ENCODE assay signal across 21 mouse cellular contexts in the genomic region with DNA sequence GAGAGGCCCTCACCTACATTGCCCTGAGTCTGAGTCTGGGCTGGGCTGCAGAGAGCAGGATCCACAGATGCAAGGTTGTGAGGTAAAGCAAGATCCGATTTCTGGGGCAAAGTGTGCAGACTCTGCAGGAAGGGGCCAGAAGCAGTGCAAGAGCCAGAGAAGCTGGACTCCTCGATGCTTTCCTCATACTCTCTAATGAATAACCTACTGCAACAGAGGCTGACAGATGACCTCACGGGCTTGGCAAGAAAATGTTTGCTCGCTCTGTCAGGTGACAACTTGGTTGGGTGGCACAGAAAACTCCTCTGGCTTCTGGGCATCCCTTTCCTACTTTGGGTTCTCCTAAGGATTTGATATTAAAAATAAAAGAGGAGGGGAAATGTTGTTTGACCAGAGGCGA. TPM values are rescaled to one million over a fixed set of nuclear protein-coding genes. Genes with fewer than 3 reads are reported as not detected.
DNase-seq lines count a peak whose midpoint lies in the region; ATAC-seq and TF ChIP-seq lines count a peak whose summit lies in the region.
"Had no signal": no experiment of that assay in that cellular context is flagged by ENCODE, and none has a peak within 500 bp of the region (broad histone marks: within the 10 kb centered on the region; RNA-seq: fewer than 3 reads in every experiment).

No protein-coding gene starts in this region.

- WGBS in kidney, adult 2 months = 48% methylated on average over 5 of the region's 5 CpGs
- 58% methylated on average over 5 of the region's 5 CpGs for WGBS in kidney, embryonic 16.5 days
- WGBS in liver, postnatal 0 days (ENCODE audit: insufficient replicate concordance) = 44% methylated on average over 5 of the region's 5 CpGs
- WGBS in liver, embryonic 12.5 days (ENCODE audit: insufficient replicate concordance) = 60% methylated on average over 5 of the region's 5 CpGs

- H3K36me3 ChIP-seq in kidney, adult 2 months (ENCODE audit: control insufficient read depth, insufficient read depth, low read length) = no peaks in the 10 kb centered on the region
- no peaks in the 10 kb centered on the region for H3K36me3 ChIP-seq in kidney, embryonic 16.5 days (ENCODE audit: insufficient read depth, low read length)
- H3K36me3 ChIP-seq in liver, postnatal 0 days (replicated peaks; ENCODE audit: insufficient read depth, low read length) = no peaks in the 10 kb centered on the region
- no peaks in the 10 kb centered on the region for H3K36me3 ChIP-seq in liver, embryonic 12.5 days
- H3K36me3 ChIP-seq: embryonic facial prominence, embryonic 12.5 days; hindbrain, embryonic 15.5 days; intestine, embryonic 15.5 days; neural tube, embryonic 15.5 days had no signal

- H3K9ac ChIP-seq in kidney, embryonic 16.5 days (replicated peaks; ENCODE audit: low read length) = no peak overlapping the region
- H3K9ac ChIP-seq in liver, postnatal 0 days (replicated peaks) = 0 out of 2 replicates have a peak overlapping the region, but pooled peaks have one; percentile 16
- no peak overlapping the region for H3K9ac ChIP-seq in liver, embryonic 12.5 days
- H3K9ac ChIP-seq: embryonic facial prominence, embryonic 12.5 days; forebrain, postnatal 0 days; hindbrain, embryonic 15.5 days; intestine, embryonic 15.5 days; neural tube, embryonic 15.5 days had no signal

- no peak overlapping the region for H3K4me2 ChIP-seq in kidney, embryonic 16.5 days (replicated peaks; ENCODE audit: low read depth, low read length)
- no peak overlapping the region for H3K4me2 ChIP-seq in liver, postnatal 0 days (ENCODE audit: low read depth, low read length)
- no peak overlapping the region for H3K4me2 ChIP-seq in liver, embryonic 12.5 days
- H3K4me2 ChIP-seq: embryonic facial prominence, embryonic 12.5 days; hindbrain, embryonic 15.5 days; intestine, embryonic 15.5 days; midbrain, embryonic 11.5 days; neural tube, embryonic 15.5 days had no signal

- no peak for TF ChIP-seq POLR2A in kidney, adult 2 months (IDR thresholded peaks at IDR 0.05; ENCODE audit: low read depth, low read length)

- H3K4me3 ChIP-seq in kidney, adult 2 months (ENCODE audit: insufficient read depth, low read depth, low read length) = no peak overlapping the region
- H3K4me3 ChIP-seq in kidney, embryonic 16.5 days (ENCODE audit: low read length) = no peak overlapping the region
- no peak overlapping the region for H3K4me3 ChIP-seq in liver, postnatal 0 days (ENCODE audit: low read depth, low read length)
- H3K4me3 ChIP-seq in liver, embryonic 12.5 days = no peak overlapping the region
- H3K4me3 ChIP-seq: embryonic facial prominence, embryonic 12.5 days; hindbrain, embryonic 15.5 days; intestine, embryonic 15.5 days; left cerebral cortex, adult 2 months; neural tube, embryonic 15.5 days had no signal

- H3K27ac ChIP-seq in kidney, adult 2 months (ENCODE audit: insufficient read depth, low read depth, low read length) = no peak overlapping the region
- H3K27ac ChIP-seq in kidney, embryonic 16.5 days (ENCODE audit: low read length) = no peak overlapping the region
- H3K27ac ChIP-seq in liver, postnatal 0 days (ENCODE audit: low read depth) = no peak overlapping the region
- no peak overlapping the region for H3K27ac ChIP-seq in liver, embryonic 12.5 days
- H3K27ac ChIP-seq: embryonic facial prominence, embryonic 12.5 days; hindbrain, embryonic 15.5 days; intestine, embryonic 15.5 days; neural tube, embryonic 15.5 days had no signal

- TF ChIP-seq EP300 in liver, postnatal 0 days (IDR thresholded peaks at IDR 0.05; ENCODE audit: low read depth) = no peak

- no peak for ATAC-seq in kidney, embryonic 16.5 days (ENCODE audit: low FRiP score, low TSS enrichment)
- ATAC-seq in liver, postnatal 0 days = peak; percentile 83
- no peak for ATAC-seq in liver, embryonic 12.5 days
- ATAC-seq: CD4-positive, CD25-positive, alpha-beta regulatory T cell, adult 4 months; forebrain, postnatal 0 days; intestine, embryonic 15.5 days had no signal

- no peaks in the 10 kb centered on the region for H3K4me1 ChIP-seq in kidney, adult 2 months (ENCODE audit: control insufficient read depth, insufficient read depth, low read length)
- peaks cover 14% of the 10 kb centered on the region for H3K4me1 ChIP-seq in kidney, embryonic 16.5 days (ENCODE audit: insufficient read depth, low read length)
- peaks cover 30% of the 10 kb centered on the region for H3K4me1 ChIP-seq in liver, postnatal 0 days (ENCODE audit: insufficient read depth)
- H3K4me1 ChIP-seq in liver, embryonic 12.5 days = peaks cover 10% of the 10 kb centered on the region
- H3K4me1 ChIP-seq: neural tube, embryonic 15.5 days had no signal

- DNase-seq in adrenal gland, postnatal 14 days = peak; percentile 55
- no peak for DNase-seq in adrenal gland, postnatal 4 days (ENCODE audit: low spot score in 2 of 2)
- DNase-seq in kidney, adult 2 months = peak; percentile 46
- DNase-seq in liver, postnatal 0 days = peak; percentile 52
- no peak for DNase-seq in cerebellum, postnatal 10 days
- DNase-seq: cerebellum, adult 18-20 months; cerebellum, postnatal 25 days; forebrain, postnatal 0 days; gastrocnemius, postnatal 14 days; heart, adult 18-20 months; lung, postnatal 14 days; right cerebral cortex, adult 18-20 months had no signal

- H3K27me3 ChIP-seq in kidney, adult 2 months (replicated peaks; ENCODE audit: control insufficient read depth, insufficient read depth, low read length) = no peaks in the 10 kb centered on the region
- no peaks in the 10 kb centered on the region for H3K27me3 ChIP-seq in kidney, embryonic 16.5 days (ENCODE audit: insufficient read depth, low read length)
- H3K27me3 ChIP-seq in liver, postnatal 0 days (ENCODE audit: insufficient read depth, low read length) = no peaks in the 10 kb centered on the region
- peaks cover 14% of the 10 kb centered on the region for H3K27me3 ChIP-seq in liver, embryonic 12.5 days (replicated peaks)
- H3K27me3 ChIP-seq: embryonic facial prominence, embryonic 12.5 days; hindbrain, embryonic 15.5 days; intestine, embryonic 15.5 days; neural tube, embryonic 15.5 days had no signal

- no peak for TF ChIP-seq CTCF in kidney, adult 2 months (conservative IDR thresholded peaks at IDR 0.05; ENCODE audit: insufficient read depth, insufficient read length, low read depth, low read length)
- no peak for TF ChIP-seq CTCF in liver, postnatal 0 days (IDR thresholded peaks at IDR 0.05; ENCODE audit: low read depth)

- no peaks in the 10 kb centered on the region for H3K9me3 ChIP-seq in kidney, embryonic 16.5 days (ENCODE audit: low read length)
- H3K9me3 ChIP-seq in liver, postnatal 0 days (ENCODE audit: low read length) = no peaks in the 10 kb centered on the region
- no peaks in the 10 kb centered on the region for H3K9me3 ChIP-seq in liver, embryonic 12.5 days (replicated peaks)
- H3K9me3 ChIP-seq: embryonic facial prominence, embryonic 12.5 days; hindbrain, embryonic 15.5 days; intestine, embryonic 15.5 days; neural tube, embryonic 15.5 days had no signal

RNA-seq across cellular contexts. Expression of gene Rhou, which starts 51.6 kb away (rescaled TPM):
- total RNA-seq in adrenal gland, postnatal 14 days (2021) = 40.8 and 46.5 TPM in 2 replicates
- total RNA-seq in adrenal gland, postnatal 4 days (2021) = 10 to 100 TPM; 43.6 to 50.6 TPM
- polyA plus RNA-seq in kidney, adult 2 months (2012; rRNA removed) = 3.4 and 4.6 TPM in 2 replicates
- 7.9 TPM in 2 replicates for polyA plus RNA-seq in kidney, embryonic 16.5 days (2015; fragmentation: Nextera tagmentation; extraction: Ambion mirVana)
- polyA plus RNA-seq in liver, postnatal 0 days (2015; fragmentation: Nextera tagmentation; extraction: Ambion mirVana) = 2.8 and 3.8 TPM in 2 replicates
- polyA plus RNA-seq in liver, embryonic 12.5 days (2016; fragmentation: Nextera tagmentation; extraction: Ambion mirVana) = 1.6 and 1.9 TPM in 2 replicates

Comparison
In these comparisons a context has a peak if more than half of its experiments do, and no peak if none do; other contexts are left out.
1. DNase-seq: peak in adrenal gland, postnatal 14 days (single experiment), kidney, adult 2 months (single experiment) and liver, postnatal 0 days (single experiment); none in adrenal gland, postnatal 4 days (0 of 2) and cerebellum, postnatal 10 days (0 of 2).